Mouse (Mus musculus) liver (tissue): ENCODE measurements around the gene Gda.

Experiments
- DNase-seq: peaks from one replicate; pipeline ENCODE4 v3.0.0-alpha.2; 2020; ENCODE audit warnings: mixed read lengths

Gene Gda

DNA sequence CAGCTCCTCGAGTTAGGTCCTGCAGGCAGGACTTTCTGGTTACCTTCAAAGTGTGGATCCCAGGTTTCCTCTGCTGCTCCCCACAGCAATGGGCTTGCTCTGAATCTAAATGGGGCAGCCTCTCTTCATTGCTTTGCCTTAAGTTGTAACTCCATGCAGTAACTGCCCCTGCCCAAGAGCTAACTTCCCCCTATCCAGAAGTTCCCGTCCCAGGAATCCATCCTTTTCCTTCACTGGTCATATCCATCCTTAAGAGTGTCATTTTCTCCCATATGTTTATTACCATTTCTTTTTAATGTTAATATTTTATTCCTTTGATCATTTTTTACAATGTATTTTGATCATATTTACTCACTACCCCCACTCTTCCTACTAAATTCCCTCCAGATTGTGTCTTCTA lies at the start of gene Gda:
Gene Gda, minus strand, starts transcription at position 101 of the 400 bp plus-strand sequence.
- DNase-seq, result no peak

- DNase-seq, result no peak
Observed at GRCm38 (mm10) chr19:21520280-21520679, 47.0 kb upstream of the Gda start.

DNA sequence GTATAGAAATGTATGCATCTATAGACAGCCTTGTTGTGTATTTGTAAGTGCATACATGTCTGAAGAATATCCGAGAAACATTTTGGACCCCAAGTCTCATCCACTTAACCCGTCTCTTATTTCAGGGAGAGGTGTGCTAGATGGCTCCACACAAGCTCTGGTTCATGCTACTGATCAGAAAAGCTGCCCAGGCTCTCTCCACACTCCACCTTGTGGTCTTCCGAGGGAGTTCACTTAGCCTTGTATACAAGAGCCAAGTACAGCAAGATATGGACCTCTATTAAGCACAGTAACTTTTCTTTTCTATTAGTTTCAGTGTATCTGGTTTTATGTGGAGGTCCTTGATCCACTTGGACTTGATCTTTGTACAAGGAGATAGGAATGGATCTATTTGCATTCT lies 36.9 kb upstream of the Gda start:
- DNase-seq, result peak; percentile 42

GRCm38 (mm10) chr19:21507561-21508232 lies 34.5 kb upstream of the Gda start:
- DNase-seq, result no peak

GRCm38 (mm10) chr19:21507133-21507532 lies 33.9 kb upstream of the Gda start:
- no peak for DNase-seq

DNA sequence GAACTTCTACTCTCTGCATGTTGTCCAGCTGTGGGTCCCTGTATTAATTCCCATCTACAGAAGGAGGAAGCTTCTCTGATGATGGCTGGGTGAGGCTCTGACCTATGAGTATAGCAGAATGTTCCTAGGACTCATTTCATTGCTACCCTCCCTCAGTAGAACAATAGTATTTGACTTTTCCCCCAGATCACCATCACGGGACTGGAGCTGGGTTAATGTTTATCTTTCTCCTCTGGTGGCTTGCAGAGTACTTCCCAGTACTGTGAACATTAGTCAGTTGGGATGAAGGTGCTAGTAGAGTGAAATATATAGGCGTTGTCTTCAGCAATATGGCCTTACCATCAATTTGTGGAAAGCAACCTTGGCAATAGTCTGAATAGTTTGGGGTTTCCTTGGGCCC lies 31.5 kb upstream of the Gda start:
- DNase-seq, result no peak

GRCm38 (mm10) chr19:21499394-21499983 lies 26.2 kb upstream of the Gda start:
- DNase-seq, result no peak

GRCm38 (mm10) chr19:21495817-21496216 lies 22.6 kb upstream of the Gda start:
- DNase-seq, result no peak

GRCm38 (mm10) chr19:21493807-21494521 lies 20.7 kb upstream of the Gda start:
- no peak for DNase-seq

- DNase-seq, result no peak
Observed at GRCm38 (mm10) chr19:21491391-21491790, 18.1 kb upstream of the Gda start.

GRCm38 (mm10) chr19:21487124-21487944 lies 14.1 kb upstream of the Gda start:
- DNase-seq, result no peak

- no peak for DNase-seq
Observed at GRCm38 (mm10) chr19:21482096-21482495, 8.9 kb upstream of the Gda start.

GRCm38 (mm10) chr19:21481031-21481430 lies 7.8 kb upstream of the Gda start:
- no peak for DNase-seq

GRCm38 (mm10) chr19:21480053-21480419 lies 6.8 kb upstream of the Gda start:
- no peak for DNase-seq

DNA sequence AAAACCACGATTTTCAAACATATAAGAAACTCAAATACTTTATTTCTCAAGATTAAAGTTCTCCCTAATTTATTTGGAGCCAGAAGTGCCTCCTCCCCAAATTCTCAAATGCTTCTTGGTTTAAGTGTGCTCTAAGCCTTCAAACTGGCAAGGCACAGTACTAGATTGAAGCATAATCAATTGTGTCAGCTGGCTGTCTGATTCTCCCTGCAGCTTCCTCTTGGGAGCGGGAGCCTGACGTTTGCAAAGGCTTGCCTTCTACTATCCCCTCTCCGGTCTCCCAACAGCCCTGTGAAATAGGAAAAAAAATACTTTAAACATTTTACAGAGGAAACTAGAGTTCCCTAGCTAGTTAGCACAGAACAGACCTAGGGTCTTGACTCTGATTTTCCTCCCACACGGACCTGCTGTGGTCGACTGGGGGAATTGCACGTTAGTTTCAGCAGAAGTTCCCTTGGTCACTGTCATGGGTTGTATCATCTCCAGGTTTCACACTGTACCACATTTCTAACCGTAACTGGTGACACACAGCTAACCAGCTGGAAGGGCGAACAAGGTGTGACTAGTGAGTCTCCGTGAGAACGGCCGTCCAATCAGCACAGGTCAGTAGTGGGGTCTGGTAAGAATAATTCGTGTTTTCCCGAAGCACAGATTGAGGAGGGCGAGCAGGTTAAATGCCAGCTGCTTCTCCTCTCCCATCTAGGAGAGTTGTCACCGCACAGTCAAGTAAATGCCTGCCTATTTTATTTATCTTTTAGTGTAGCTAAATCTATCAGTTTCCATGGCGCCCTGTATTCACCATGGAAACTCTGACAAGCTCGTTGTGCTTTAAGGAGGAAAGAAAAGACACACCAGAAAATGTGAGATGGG lies 6.2 kb upstream of the Gda start:
- no peak for DNase-seq

GRCm38 (mm10) chr19:21478538-21478937 lies 5.3 kb upstream of the Gda start:
- DNase-seq, result no peak

DNA sequence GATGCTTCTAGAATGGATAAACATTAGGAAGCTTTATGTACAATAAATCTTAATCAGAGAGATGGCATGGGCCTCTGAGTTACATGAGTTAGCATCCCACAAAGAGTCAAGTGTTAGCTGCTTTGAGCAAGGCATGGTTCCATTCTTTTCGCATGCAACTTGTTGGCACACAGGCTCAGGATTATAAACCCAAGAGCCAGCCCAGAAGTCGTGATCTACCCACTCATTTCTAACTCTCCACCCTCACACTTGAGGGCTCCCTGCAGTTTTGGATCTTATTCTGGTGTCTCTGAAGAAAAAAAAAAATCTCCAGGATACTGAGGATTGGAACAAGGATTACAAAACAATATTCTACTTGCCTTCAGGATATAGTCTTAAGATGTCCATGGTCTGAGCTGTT lies 4.5 kb upstream of the Gda start:
- no peak for DNase-seq

DNA sequence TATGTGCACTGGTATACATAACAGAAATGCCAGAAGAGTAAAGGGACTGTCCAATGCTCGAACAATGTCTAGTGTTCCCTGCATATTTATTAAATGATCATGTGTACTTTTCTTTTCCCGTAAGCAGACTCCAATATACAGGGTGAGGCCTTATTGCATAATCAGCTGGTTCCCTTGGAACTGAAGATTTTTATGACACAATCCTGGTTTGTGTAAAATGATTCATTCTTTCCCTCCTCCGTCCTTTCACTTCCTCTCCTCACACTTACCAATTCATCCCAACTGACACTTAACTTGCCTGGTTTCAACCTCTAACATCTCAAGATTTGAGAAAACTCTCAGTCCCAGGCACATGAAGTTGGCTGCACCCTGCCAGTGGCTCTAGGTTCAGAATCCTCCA lies 3.5 kb upstream of the Gda start:
- DNase-seq, result no peak

- peak; percentile 58 for DNase-seq
Observed at GRCm38 (mm10) chr19:21472121-21472780, 994 bp downstream of the Gda start.

DNA sequence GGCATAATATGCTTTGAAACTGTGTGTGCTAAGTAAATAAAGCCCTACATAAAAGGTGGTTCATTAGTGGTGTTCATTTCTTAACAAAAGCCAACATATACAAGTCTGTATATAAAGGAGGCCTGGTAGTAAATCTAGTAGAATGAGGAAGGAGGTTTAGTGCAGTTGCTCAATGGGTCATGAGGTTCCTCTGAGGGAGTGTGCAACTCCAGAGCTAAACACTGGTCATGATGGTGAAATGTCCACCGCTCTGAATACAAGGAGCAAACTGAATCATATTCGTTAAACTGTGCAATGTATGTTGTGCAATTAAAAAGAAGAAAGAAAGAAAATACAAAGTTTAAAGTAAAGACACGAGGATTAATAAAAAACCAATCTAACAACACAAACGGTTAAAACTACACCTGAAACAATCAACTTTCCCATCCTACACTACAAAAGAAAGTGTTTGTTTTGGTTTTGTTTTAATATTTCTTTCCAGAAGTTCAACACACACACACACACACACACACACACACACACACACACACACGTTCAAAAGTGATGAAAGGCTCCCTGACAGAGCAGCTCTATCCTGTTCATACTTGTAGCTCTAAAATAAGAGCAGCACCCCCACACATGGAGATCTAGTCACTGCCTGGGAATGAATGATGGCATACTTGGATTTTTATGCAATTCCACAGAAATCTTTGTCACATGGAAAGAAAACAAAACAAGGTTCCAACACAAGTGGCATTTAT lies 11.9 kb downstream of the Gda start:
- no peak for DNase-seq

GRCm38 (mm10) chr19:21457461-21457860 lies 15.8 kb downstream of the Gda start:
- DNase-seq, result no peak
